Mouse (Mus musculus) erythroblast, adult 5-6 weeks (primary cell): ENCODE measurements around the gene Cd46. TPM values are rescaled to one million over a fixed set of nuclear protein-coding genes. Genes with fewer than 3 reads are reported as not detected.

Experiments used
- ATAC-seq: replicated peaks from 2 replicates; pipeline ENCODE4 v1.8.0; 2016; ENCODE audit warnings: moderate number of reproducible peaks, mild to moderate bottlenecking, moderate TSS enrichment, inconsistent platforms; ENCODE audit not compliant: poor library complexity, low FRiP score, severe bottlenecking
- total RNA-seq, 2 experiments: library from RNA; stranded (forward) in 1 of 2; stranded (reverse) in 1 of 2; fragments of 150-400 nt in 1 of 2; fragments of 200-764, 138-1000 nt in 1 of 2; gene quantifications; 2 replicates each; pipeline versions ENCODE4 v1.2.3 to v1.2.4; 2015 to 2017; ENCODE audit warnings: low replicate concordance in 2 of 2

Cd46 gene
- total RNA-seq, 2 experiments from 2014 or later, result 11.7 to 14.0 TPM

GRCm38 (mm10) chr1:195021831-195022230, 70.2 kb downstream of the Cd46 start:
- ATAC-seq, result no peak

GRCm38 (mm10) chr1:195019062-195019600, 72.9 kb downstream of the Cd46 start:
- ATAC-seq, result no peak

GRCm38 (mm10) chr1:195018089-195018999, 73.7 kb downstream of the Cd46 start:
- ATAC-seq, result peak; percentile 80

GRCm38 (mm10) chr1:195017626-195018025, 74.4 kb downstream of the Cd46 start:
- no peak for ATAC-seq

- no peak for ATAC-seq
Measured at GRCm38 (mm10) chr1:195016811-195017501, 75.1 kb downstream of the Cd46 start.

- no peak for ATAC-seq
Measured at GRCm38 (mm10) chr1:195015281-195015680, 76.8 kb downstream of the Cd46 start.

GRCm38 (mm10) chr1:195014201-195014885, 77.7 kb downstream of the Cd46 start:
- ATAC-seq, result no peak

- no peak for ATAC-seq
Measured at GRCm38 (mm10) chr1:195012531-195012930, 79.5 kb downstream of the Cd46 start.

GRCm38 (mm10) chr1:195006267-195006666, 85.8 kb downstream of the Cd46 start:
- ATAC-seq, result no peak

- no peak for ATAC-seq
Measured at GRCm38 (mm10) chr1:195004194-195004593, 87.9 kb downstream of the Cd46 start.

GRCm38 (mm10) chr1:195003328-195003727, 88.7 kb downstream of the Cd46 start:
- no peak for ATAC-seq

- no peak for ATAC-seq
Measured at GRCm38 (mm10) chr1:194998396-194998795, 93.7 kb downstream of the Cd46 start.

- ATAC-seq, result no peak
Measured at GRCm38 (mm10) chr1:194995196-194995595, 96.9 kb downstream of the Cd46 start.

GRCm38 (mm10) chr1:194994262-194994661, 97.8 kb downstream of the Cd46 start:
- ATAC-seq, result no peak

- ATAC-seq, result no peak
Measured at GRCm38 (mm10) chr1:194993409-194993988, 98.5 kb downstream of the Cd46 start.

- ATAC-seq, result no peak
Measured at GRCm38 (mm10) chr1:194992589-194993317, 99.3 kb downstream of the Cd46 start.

GRCm38 (mm10) chr1:194991654-194992053, 100.4 kb downstream of the Cd46 start:
- no peak for ATAC-seq

- no peak for ATAC-seq
Measured at GRCm38 (mm10) chr1:194990976-194991375, 101.1 kb downstream of the Cd46 start.

GRCm38 (mm10) chr1:194989024-194989423, 103.0 kb downstream of the Cd46 start:
- no peak for ATAC-seq
